Mouse (Mus musculus) testis, adult 2 months (tissue): ENCODE results near the gene Trp53bp2. TPM values are rescaled to one million over a fixed set of nuclear protein-coding genes. Genes with fewer than 3 reads are reported as not detected.
A peak's percentile ranks its signal among the peaks of the same experiment; 100 is the strongest.

Source experiments
- H3K27ac ChIP-seq: fragments of 200-500 bp; 2 replicates; pipeline ENCODE4 v1.5.1; 2012; ENCODE audit warnings: low read depth, low read length; ENCODE audit not compliant: control insufficient read depth, insufficient read depth
- H3K27me3 ChIP-seq: fragments of 200-500 bp; 2 replicates; pipeline ENCODE4 v1.6.1; 2012; ENCODE audit warnings: mild to moderate bottlenecking, low read length, moderate library complexity; ENCODE audit not compliant: control insufficient read depth, insufficient read depth
- H3K36me3 ChIP-seq: fragments of 200-500 bp; 2 replicates; pipeline ENCODE4 v1.6.1; 2012; ENCODE audit warnings: mild to moderate bottlenecking, low read length; ENCODE audit not compliant: control insufficient read depth, insufficient read depth
- H3K4me1 ChIP-seq: fragments of 200-500 bp; 2 replicates; pipeline ENCODE4 v1.6.1; 2012; ENCODE audit warnings: low read length; ENCODE audit not compliant: control insufficient read depth, insufficient read depth
- H3K4me3 ChIP-seq: fragments of 200-500 bp; 2 replicates; pipeline ENCODE4 v1.5.1; 2012; ENCODE audit warnings: low read depth, mild to moderate bottlenecking, low read length, moderate library complexity, mixed read lengths; ENCODE audit not compliant: control insufficient read depth
- CTCF ChIP-seq: fragments of 200-500 bp; IDR thresholded peaks from 2 replicates; pipeline ENCODE4 v1.5.1; 2012; ENCODE audit warnings: low read depth, mild to moderate bottlenecking, inconsistent platforms, low read length, moderate library complexity; ENCODE audit not compliant: control insufficient read depth, insufficient read depth, insufficient replicate concordance
- POLR2A ChIP-seq: fragments of 200-500 bp; IDR thresholded peaks from 2 replicates; pipeline ENCODE4 v1.6.1; 2012; ENCODE audit warnings: low read depth, mild to moderate bottlenecking, inconsistent platforms, low read length, moderate library complexity; ENCODE audit not compliant: control insufficient read depth
- polyA plus RNA-seq: library from polyadenylated mRNA; depleted of rRNA; stranded (reverse); fragments of >200 nt; gene quantifications from 2 replicates; pipeline ENCODE4 v1.2.3, GENCODE M21; 2012

Gene Trp53bp2
- polyA plus RNA-seq, 1 experiment = 4.5 TPM

DNA sequence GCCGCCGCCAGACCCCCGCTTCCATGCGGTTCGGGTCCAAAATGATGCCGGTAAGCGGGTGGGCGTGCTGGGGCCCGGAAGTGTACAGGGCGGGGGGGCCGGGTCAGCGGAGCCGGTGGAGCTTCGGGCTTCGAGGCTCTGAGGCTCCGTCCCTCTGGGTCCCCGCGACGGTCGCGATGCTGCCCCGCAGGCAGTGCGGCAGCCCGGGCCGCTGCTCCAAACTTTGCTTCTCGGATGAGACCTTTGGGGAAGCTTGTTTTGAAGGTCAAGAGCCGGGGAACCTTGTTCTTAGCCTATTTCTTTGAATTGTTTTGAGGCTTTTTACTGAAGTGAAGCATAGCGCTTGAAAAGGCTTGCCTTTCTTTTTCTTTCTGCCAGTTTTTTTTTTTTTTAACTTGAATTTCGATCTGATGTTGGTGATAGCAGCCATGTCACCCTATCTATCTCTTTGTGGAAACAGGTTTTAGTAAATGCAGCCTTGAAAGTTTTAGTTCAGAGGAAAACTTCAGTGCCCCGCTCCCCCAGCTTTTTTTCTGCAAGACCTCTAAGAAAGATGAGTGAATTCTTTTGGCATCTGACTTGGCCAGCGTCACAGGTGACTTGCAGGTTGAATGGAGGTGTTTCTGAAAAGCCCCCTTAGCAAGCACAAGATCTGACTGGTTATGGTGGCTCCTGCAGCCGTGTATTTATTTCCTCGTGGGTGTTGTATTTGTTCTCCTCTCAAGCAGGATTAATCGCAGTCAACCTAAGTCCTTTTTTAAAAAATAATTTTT is 615 bp downstream of the Trp53bp2 start:
- Histone ChIP-seq H3K4me1 (peaks cover 3% of the 10 kb centered on the region; the same call in 1 of the 2 replicates), H3K27ac (peak overlapping the region; percentile 69), H3K4me3 (peak overlapping the region; percentile 88), H3K36me3 (no peaks in the 10 kb centered on the region), H3K27me3 (no peaks in the 10 kb centered on the region)
- TF ChIP-seq CTCF (no peak), POLR2A (no peak)

DNA sequence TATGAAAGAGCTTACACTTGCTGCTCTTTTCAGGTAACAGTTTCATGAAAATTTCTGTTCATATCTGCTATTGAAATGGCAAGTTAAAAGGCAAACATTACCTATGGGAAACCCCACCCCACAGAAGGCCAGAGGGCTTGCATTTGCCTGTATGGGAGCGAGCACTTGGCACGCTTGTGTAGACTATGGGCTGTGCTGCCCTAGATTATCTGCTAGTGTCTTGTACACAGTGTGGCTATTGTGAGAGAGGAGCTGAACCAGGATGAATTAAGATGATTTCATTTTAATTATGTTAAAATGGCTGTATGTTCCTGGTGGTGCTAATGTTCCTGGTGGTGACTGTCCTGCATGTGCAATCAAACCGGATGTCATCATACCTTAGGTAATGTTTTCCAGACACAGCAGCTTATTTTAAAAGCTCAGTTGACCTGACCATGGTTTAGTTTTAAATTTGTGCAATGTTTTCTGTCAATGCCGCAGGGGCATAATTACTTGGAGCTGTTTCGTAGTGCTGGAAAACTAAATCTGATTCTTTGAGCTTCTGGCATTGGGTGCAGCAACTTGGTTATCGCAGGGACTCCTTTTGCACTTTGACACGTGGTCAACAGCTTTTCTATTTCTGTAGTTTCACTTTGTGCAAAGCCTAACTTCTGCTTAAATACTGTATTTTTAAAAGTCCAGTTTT is 3.8 kb downstream of the Trp53bp2 start:
- H3K27ac ChIP-seq = no peak overlapping the region
- H3K36me3 ChIP-seq = no peaks in the 10 kb centered on the region
- peaks cover 3% of the 10 kb centered on the region; the same call in 1 of the 2 replicates for H3K4me1 ChIP-seq
- TF ChIP-seq CTCF (no peak), POLR2A (no peak)
- no peaks in the 10 kb centered on the region for H3K27me3 ChIP-seq
- no peak overlapping the region for H3K4me3 ChIP-seq

DNA sequence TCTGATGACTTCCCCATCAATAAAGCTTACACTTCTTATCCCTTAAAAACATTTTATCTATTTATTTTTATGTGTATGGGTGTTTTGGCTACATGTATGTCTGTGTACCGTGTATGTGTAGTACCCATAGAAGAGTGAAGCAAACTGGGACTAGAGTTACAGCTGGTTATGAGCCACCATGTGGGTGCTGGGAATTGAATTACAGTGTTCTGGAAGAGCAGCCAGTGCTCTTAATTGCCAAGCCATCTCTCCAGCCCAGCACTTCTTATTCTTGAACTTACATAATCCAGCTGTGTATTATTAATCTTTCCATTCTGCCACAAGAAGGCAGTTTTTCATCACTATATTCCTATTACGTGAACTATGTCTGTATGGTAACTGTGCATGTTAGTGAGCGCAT is 10.5 kb downstream of the Trp53bp2 start:
- no peak overlapping the region for H3K27ac ChIP-seq
- H3K4me1 ChIP-seq = no peaks in the 10 kb centered on the region
- H3K4me3 ChIP-seq = no peak overlapping the region
- H3K36me3 ChIP-seq = no peaks in the 10 kb centered on the region
- TF ChIP-seq CTCF (no peak), POLR2A (no peak)
- H3K27me3 ChIP-seq = no peaks in the 10 kb centered on the region

DNA sequence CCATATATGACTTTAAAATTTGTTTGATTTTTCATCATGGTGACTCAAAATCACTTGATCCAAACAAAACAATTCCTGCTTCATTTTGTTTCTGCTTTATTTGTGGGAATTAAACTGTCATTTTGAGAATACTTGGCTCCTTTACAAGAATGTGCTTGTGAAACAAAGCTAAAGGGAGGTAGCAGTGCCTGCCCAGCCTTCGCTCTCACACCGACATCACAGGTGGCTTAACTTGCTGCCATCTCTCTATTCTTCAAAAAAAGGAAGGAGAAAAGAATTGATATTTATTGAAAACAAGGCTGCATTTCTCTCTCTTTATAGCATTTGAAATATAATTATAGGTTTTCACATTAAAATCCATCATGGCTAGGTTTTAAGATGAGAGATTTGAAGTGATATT is 15.3 kb downstream of the Trp53bp2 start:
- Histone ChIP-seq H3K27me3 (no peaks in the 10 kb centered on the region), H3K27ac (no peak overlapping the region), H3K4me1 (no peaks in the 10 kb centered on the region; the same call in 1 of the 2 replicates), H3K4me3 (no peak overlapping the region), H3K36me3 (no peaks in the 10 kb centered on the region)
- TF ChIP-seq POLR2A (no peak), CTCF (no peak)

DNA sequence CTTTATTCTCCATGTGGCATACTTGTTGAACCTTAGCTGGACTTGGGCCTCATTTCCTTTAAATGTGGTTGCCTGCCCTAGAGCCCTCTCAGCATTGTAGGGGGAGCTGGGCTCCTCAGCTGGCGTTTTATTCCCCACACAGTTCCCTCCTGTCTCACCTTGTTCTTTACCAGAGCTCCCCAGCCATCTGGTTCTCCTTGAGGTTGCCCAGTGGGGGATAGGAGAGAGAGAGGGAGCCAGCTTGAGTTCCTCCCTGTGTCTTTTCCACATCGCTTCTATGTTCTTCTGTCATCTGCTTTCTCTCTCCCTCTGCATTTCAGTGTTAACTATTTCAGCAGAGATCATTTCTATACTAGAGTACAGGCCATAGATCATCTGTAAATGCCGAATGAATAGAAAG is 16.2 kb downstream of the Trp53bp2 start:
- no peak for TF ChIP-seq POLR2A
- no peak for TF ChIP-seq CTCF
- Histone ChIP-seq H3K4me1 (no peaks in the 10 kb centered on the region; the same call in 1 of the 2 replicates), H3K27ac (no peak overlapping the region), H3K36me3 (no peaks in the 10 kb centered on the region), H3K27me3 (no peaks in the 10 kb centered on the region), H3K4me3 (no peak overlapping the region)

DNA sequence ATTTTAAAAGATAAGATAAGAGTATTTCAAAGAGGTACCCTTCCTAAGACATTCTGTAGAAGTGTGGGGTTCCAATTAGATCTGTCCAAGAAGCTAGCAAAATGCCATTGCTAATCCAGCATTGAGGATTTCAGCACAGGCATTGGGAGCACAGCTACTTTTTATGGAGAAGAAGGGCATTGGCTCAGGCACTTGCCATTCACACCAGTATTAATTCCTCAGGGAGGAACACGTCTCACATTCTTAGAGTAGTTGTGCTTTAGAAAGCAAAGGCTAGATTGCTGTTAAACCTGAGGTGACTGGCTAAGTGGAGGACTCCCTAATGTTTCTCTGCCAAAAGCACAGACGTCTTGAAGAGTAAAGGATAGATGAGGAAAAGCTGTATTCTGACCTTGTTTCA is 17.5 kb downstream of the Trp53bp2 start:
- Histone ChIP-seq H3K4me3 (no peak overlapping the region), H3K36me3 (no peaks in the 10 kb centered on the region), H3K4me1 (no peaks in the 10 kb centered on the region; the same call in 1 of the 2 replicates), H3K27ac (no peak overlapping the region), H3K27me3 (no peaks in the 10 kb centered on the region)
- TF ChIP-seq POLR2A (no peak), CTCF (no peak)

DNA sequence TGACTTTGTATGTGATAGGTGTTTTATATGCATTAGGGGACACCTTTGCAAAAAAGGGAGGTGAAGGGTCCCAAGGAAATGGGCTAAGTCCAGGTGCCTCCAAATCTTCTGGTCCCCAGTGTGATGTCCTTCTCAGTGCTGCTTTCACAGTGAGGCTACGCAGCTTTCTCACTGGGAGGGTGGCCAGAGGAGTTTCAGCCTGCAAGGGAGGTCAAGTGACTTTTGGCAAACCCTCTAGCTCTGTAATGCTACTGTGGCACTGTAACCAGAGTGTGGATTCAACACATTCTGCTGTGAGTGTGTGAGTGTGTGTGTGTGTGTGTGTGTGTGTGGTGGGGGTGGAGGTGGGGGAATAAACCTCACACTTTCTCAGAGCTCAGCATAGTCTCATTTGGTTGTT is 18.5 kb downstream of the Trp53bp2 start:
- no peaks in the 10 kb centered on the region; the same call in 1 of the 2 replicates for H3K4me1 ChIP-seq
- no peak for TF ChIP-seq POLR2A
- TF ChIP-seq CTCF = no peak
- no peak overlapping the region for H3K27ac ChIP-seq
- H3K4me3 ChIP-seq = no peak overlapping the region
- no peaks in the 10 kb centered on the region for H3K27me3 ChIP-seq
- no peaks in the 10 kb centered on the region for H3K36me3 ChIP-seq
